Mouse (Mus musculus) right cerebral cortex, adult 2 months (tissue): ENCODE data around the gene Shtn1.

Source experiments
- DNase-seq, 2 experiments: peaks; one replicate each; pipeline ENCODE4 v3.0.0; 2021 to 2022; ENCODE audit warnings: low spot score in 2 of 2

Shtn1 gene

DNA sequence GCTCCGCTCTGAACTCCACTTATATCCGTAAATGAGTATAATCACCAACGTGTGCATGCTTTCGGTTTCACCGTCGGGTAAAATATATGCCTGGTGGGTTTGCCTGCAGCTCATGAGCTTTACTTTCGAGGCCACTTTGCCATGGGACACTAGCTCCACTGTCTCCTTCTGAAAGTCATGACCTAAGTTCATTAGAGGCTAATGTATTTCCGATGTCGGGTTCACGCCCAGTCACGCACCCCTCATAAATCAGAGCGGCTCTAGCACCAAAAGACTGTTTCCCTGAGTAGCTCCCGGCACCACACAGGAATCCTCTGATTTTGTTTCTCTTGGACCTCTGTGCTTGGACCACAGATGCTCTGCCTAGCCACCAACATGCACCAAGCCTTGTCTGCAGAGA is 105.1 kb downstream of the Shtn1 start:
- no peak for DNase-seq

DNA sequence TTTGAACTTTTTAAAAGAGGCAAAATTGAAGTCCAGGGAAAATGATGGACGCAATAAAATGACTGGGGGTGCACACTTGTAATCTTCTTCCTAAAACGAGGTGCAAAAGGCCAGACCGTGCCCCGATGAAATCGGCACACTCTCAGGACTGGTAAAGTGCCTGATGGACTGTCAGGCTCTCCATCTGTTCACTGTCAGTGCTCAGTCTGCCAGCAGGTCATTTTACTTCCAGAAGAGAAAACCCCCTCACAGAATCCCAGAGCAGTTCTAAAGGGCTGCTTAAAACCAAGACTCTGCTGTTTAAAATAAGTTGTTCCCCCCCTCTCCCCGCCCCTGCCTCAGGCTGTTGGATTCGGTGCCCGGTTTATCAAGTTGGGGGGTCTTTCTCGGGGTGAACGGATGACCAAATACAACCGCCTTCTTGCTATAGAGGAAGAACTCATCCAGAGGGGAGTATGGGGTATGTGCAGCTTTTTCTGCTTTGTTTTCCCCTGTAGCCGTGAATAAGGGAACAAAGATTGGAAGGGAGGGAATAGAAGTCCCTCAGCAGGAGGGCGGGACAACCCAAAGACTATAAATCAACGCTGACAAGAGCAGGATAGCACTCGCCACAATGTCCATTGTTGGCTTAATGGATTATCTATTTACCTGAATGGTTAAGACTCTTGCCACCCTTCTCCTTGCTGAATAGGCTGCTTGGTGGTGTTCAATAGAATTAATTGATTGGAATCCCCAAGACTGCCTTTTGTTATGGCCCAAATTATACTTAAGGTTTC is 107.0 kb downstream of the Shtn1 start:
- no peak for DNase-seq

DNA sequence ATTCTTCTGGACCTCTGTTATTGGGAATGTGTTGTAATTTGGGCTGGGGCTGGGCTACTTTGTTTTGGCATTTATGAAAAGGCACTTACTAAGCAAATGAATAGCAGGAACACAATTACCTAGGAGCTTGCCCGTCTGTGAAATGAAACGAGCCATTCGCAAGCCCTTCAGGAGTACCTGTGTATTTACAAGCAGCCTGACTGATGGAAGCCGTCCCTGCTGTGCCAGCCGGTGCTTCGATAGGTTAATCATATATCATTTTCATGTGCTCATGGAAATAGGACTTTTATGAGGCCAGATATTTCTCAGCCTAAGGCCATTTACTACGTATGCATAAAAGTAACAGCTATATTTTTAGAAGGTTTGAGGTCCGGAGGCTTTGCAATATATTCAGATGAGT is 112.9 kb downstream of the Shtn1 start:
- no peak for DNase-seq

DNA sequence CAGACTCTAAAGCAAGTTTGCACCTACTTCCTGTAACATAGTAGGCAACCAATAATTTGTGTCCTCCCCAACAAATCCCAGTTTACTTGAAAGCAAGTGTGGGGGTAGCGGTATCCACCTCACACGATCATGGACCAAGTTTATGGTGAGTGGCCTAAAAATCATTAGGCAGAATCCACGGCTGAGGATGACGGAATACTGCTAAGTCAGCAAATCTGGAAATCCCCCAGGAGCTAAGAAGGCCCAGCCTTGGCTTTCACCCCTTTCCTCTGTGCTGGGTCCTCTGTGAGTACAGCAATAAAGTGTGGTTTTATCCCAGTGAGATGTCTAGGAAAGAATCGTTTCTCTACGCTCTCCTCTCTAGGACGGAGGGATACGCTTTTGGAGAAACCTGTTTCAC is 121.1 kb downstream of the Shtn1 start:
- DNase-seq, result no peak

DNA sequence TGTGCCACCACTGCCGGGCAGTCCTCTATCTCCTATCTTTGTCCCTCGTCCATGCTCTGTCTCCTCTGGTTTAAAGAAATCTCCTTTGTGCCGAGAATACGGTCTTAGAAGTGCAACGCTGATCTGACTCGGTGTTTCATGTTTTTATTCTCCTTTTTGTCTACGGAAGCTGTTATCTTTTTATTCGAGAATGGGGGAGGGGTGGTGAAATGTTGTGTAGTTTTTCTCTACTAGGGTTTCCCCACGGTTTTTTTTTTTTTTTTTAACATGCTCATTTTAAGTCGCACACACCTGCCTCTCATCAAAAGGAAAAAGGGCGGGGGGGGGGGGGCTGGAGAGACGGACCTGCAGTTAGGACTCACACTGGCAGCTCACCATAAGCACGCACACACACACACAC is 123.7 kb downstream of the Shtn1 start:
- no peak for DNase-seq

DNA sequence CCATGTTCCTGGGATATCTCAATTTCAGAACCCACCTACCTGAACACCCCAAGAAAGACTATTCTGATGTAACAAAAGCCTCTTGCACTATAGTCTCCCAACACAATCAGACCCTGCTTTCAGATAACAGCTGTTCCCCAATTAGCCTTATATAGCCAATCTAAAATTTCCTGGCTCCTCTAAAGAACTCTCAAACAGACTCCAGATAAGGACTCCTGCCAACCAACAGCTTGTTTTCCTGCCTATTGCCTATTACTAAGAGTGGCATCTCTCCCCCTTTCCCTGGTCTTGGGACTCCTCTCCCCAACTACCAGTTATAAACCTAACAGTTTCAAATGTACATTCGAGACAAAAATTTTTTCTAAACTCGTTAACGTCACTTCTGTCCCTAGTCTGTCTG is 124.4 kb downstream of the Shtn1 start:
- no peak for DNase-seq

DNA sequence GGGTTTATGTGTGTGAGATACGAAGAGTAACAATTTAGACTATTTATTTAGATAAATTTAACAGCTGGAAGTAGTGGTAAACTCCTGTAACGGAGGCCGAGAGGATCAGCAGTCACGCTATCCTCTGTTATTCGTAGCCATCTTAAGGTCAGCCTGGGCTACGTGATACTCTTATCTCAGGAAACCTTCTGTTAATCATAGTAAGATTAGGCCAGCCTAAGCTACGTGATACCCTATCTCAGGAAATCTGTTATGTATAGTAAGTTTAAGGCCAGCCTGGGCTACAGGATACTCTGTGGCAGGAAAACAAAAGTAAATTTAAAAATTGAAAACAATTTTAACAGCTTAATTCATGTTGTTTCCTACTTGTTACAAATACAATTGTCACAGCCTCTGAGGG is 129.9 kb downstream of the Shtn1 start:
- no peak for DNase-seq

DNA sequence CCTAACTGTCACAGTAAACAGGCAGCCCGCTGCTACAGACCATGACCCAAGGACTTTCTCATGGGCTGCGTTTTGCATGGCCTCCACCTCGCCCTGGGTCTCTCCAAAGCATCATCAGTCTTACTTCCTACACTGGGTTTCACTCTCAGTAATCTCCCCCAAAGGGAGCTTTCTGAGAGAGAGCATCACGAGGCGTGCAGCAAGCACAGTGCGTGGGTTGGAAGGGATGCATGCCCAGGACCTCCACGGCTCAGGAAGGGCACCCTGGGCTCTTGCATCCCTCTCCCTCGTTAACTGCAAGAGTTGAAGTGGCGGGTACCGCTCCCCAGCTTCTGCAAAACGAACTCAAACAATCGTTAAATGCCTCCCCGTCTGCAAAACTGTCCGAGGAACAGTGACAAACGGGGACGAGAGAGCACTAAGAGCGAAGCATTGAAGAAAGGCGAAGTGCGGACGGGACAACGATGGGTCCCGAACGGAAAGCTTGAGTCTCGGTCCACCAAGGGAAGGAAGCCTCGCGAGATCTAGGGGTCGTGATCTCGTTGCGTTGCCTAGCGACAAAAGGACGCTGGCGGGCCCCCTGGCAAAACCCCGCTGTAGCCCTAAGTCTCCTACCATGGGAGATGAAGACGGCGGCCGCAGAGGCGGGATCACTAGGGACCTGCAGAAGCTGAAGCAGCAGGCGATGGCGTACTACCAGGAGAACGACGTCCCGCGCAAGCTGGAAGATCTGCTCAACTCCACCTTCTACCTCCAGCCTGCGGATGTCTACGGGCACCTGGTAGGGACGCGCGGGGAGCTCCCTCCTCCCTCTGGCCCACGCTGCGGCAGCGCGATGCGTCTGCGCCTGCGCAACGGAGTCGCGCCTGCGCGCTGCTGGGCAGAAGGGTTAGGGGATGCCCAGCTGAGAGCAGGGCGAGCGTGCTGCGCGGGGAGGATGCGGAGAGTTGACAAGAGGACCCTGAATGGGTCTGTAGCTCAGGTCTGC is 132.8 kb downstream of the Shtn1 start, which contains the start of the genes Eno4 and Hspa12a:
Eno4 (plus strand) TSS at position 585 of the 988 bp plus-strand sequence.
Hspa12a (minus strand) TSS at position 814 of the 988 bp plus-strand sequence.
- peak; percentile 93 to 96 for DNase-seq

DNA sequence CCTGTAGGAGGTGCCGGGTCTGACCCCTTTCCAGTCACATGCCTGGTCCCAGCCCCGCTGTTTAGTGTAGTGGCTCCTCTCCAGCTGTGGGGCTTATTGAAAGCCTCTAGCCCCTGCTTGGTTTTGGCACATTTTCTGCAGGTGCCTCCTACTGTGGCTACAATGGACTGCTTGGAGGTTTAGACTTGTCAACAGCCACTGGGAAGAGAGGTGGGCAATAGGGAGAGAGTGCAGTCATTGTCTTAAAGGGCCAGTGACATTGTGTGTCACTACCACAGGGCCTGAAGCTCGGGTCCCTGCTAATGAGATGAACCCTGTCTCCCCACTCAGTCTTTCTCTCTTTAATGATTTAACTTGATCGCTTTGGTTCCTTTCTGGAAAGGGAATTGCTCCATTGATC is 142.8 kb downstream of the Shtn1 start:
- no peak for DNase-seq

DNA sequence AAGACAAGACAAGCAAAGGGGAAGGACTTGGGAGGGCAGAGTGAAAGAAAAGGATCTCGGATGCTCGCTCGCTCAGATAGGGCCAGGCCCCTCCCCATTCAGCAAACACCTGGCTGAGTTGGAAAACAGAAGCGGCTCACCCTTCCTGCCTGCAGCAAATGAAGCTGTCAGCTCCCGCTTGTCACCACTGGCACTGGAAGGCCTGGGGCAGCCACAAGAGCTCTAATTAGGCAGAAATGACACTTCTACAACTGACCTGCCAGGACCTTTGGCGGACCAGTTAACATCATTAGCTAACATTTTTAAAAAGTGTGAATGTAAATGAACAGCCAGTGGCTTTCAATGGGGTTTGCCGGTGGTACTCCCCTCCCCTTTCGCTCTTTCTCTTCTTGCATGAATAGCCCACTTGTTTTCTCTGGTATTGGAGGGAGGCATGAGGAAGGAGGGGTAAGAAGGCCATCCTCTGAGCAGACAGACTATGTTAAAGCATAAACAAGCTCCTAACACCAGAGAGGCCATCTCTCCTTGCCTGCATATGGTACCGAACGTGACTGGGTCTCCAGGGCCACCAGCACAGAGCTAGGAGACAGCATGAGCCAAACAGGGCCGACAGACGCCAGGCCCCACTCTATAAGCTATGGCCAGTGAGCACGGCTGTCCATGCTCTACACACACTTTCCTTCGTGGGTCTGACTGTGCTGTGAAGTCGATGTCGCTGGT is 144.7 kb downstream of the Shtn1 start:
- DNase-seq, result no peak
